Mouse (Mus musculus) midbrain, embryonic 11.5 days (tissue): ENCODE measurements around the gene Skint3. TPM values are rescaled to one million over a fixed set of nuclear protein-coding genes. Genes with fewer than 3 reads are reported as not detected.
"Not testable (repeated sequence)": the region's sequence is repeated elsewhere in the genome, so short reads cannot be mapped to it uniquely, and the experiment has no call there.

Source experiments
- ATAC-seq: fragments of 200-750 bp; cut with Nextera tagmentation; 2 replicates; pipeline ENCODE4 v1.8.0; 2017; ENCODE audit warnings: moderate TSS enrichment, moderate library complexity; ENCODE audit not compliant: low FRiP score
- DNase-seq: peaks from one replicate; pipeline ENCODE4 v3.0.0; 2015; ENCODE audit warnings: low spot score; ENCODE audit errors: missing footprints
- H3K27ac ChIP-seq: fragments of 300-500 bp; sonication (generic); 2 replicates; pipeline ENCODE4 v1.5.1; 2014; ENCODE audit warnings: low read depth, low read length
- H3K27me3 ChIP-seq: fragments of 300-500 bp; sonication (generic); 2 replicates; pipeline ENCODE4 v1.6.1; 2014; ENCODE audit warnings: mild to moderate bottlenecking, low read length, moderate library complexity, mixed read lengths; ENCODE audit not compliant: control insufficient read depth, insufficient read depth
- H3K36me3 ChIP-seq: fragments of 300-500 bp; sonication (generic); 2 replicates; pipeline ENCODE4 v1.6.1; 2014; ENCODE audit warnings: mild to moderate bottlenecking, low read length, moderate library complexity, mixed read lengths; ENCODE audit not compliant: control insufficient read depth, insufficient read depth
- H3K4me1 ChIP-seq: fragments of 300-500 bp; sonication (generic); 2 replicates; pipeline ENCODE4 v1.6.1; 2014; ENCODE audit warnings: low read length; ENCODE audit not compliant: control insufficient read depth, insufficient read depth
- H3K4me2 ChIP-seq: fragments of 300-500 bp; sonication (generic); 2 replicates; pipeline ENCODE4 v1.6.1; 2014; ENCODE audit warnings: mild to moderate bottlenecking, moderate library complexity
- H3K4me3 ChIP-seq: fragments of 300-500 bp; sonication (generic); 2 replicates; pipeline ENCODE4 v1.5.1; 2014; ENCODE audit warnings: low read depth, low read length
- H3K9ac ChIP-seq: fragments of 300-500 bp; sonication (generic); 2 replicates; pipeline ENCODE4 v1.6.1; 2014; ENCODE audit warnings: low read length
- H3K9me3 ChIP-seq: fragments of 300-500 bp; sonication (generic); 2 replicates; pipeline ENCODE4 v1.6.1; 2016; ENCODE audit warnings: low read length; ENCODE audit not compliant: control insufficient read depth
- WGBS: fragments of 180-500 bp; shearing (Covaris S2); extraction: QIAGEN DNeasy Blood & Tissue Kit; methylation state at CpG from one replicate; pipeline ENCODE4 v1.1.7; 2014; 5-methylcytosine and 5-hydroxymethylcytosine counted together
- polyA plus RNA-seq: library from polyadenylated mRNA; unstranded; fragments of >200 nt; fragmentation: Nextera tagmentation; extraction: Ambion mirVana; gene quantifications from 2 replicates; pipeline ENCODE4 v1.2.1, GENCODE M21; 2014

The Skint3 gene
- polyA plus RNA-seq, result not detected in 2 replicates

DNA sequence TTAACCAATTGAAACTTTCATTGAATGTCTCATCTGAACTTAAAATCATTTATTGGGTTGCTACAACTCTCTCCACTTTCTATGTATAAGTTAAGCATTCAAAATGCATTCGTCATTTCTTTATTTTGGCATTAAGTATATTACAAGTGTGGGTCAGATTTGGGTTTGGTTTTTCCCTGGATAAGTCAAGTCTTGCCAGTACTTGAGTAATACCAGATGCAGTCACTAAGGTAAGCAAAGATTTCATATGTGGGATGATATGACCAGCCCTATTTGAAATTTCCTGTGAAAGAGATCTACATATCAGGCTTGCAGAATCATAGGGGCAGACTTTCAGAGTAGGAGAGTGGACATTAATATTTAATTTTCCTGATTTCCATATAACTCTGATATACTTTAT is at the start of gene Skint3:
Skint3 (plus strand) TSS at position 301 of the 400 bp plus-strand sequence.
- Histone ChIP-seq H3K4me2 (no peak within 1 kb of the TSS), H3K9ac (no peak within 1 kb of the TSS), H3K27ac (no peak within 1 kb of the TSS), H3K36me3 (no peaks in the 10 kb centered on the region), H3K4me1 (no peaks in the 10 kb centered on the region), H3K9me3 (no peaks in the 10 kb centered on the region), H3K4me3 (no peak within 1 kb of the TSS), H3K27me3 (no peaks in the 10 kb centered on the region)
- no peak for DNase-seq
- ATAC-seq, result no peak
- WGBS, result 90% methylated on average over 1 of the region's 1 CpGs

DNA sequence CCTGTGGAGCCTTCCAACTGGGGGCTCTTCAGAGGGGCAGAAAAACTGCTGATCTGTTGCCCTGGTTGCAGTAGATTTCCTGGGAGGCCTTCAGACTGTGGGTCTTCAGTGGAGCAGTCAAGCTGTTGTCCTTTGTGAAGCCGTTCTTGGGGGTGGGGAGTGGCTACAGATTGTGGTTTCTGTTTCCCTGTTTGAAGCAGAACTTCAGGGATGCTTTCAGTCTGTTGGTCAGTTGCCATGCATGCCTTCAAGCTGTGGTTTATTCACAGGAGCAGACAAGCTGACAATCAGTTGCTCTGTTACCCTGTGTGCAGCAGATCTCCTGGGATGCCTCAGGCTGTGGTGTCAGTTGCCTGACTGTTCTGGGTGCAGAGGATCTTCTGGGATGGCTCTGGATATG is 11.4 kb downstream of the Skint3 start:
- Histone ChIP-seq H3K4me1 (no peaks in the 10 kb centered on the region), H3K4me2 (no peak overlapping the region), H3K27me3 (no peaks in the 10 kb centered on the region), H3K4me3 (no peak overlapping the region), H3K9me3 (no peaks in the 10 kb centered on the region), H3K36me3 (no peaks in the 10 kb centered on the region), H3K27ac (no peak overlapping the region), H3K9ac (no peak overlapping the region)
- WGBS, result 67% methylated on average over 1 of the region's 1 CpGs
- ATAC-seq, result no peak
- DNase-seq, result no peak

DNA sequence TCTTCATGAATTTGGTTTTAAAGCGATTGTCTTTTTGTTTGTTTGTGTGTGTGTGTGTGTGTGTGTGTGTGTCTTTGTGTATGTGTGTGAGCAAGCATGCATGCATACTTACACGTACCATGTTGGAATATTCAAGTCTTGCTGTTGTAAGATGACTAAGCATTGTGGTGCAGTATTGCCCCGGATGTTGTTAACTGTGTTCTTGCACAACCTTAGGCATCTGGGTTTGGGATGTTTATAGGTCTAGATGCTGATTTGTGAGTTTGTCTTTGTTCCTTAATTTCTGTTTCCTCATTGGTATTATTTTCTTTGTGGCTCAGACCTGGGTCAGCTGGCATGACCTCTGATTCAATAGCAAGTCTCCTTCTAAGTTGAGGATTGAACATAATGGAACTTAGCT is 11.9 kb downstream of the Skint3 start:
- H3K27me3 ChIP-seq, result no peaks in the 10 kb centered on the region
- ATAC-seq (no peak), DNase-seq (no peak)
- no peak overlapping the region for H3K4me3 ChIP-seq
- no peaks in the 10 kb centered on the region for H3K4me1 ChIP-seq
- no peak overlapping the region for H3K4me2 ChIP-seq
- H3K9ac ChIP-seq, result no peak overlapping the region
- no peaks in the 10 kb centered on the region; the same call in 1 of the 2 replicates for H3K9me3 ChIP-seq
- H3K27ac ChIP-seq, result no peak overlapping the region
- H3K36me3 ChIP-seq, result no peaks in the 10 kb centered on the region
- 89% methylated on average over 3 of the region's 3 CpGs for WGBS

DNA sequence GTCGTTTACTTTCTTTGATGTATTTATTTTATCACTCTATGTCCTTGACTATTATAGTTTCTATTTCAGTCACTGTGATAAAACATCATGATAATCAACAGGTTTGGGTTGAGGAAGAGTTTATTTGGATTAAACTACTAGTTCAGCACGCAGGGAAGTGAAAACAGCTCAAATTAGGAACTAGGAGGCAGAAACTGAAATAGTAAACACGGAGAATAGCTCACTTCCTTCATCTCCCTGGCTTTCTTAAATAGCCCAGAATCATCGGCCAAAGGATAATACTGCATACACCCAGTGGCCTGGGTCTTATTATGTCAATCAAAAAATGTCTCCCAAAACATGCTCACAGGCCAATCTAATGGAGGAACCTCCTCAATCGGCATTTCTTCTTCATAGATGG is 24.0 kb downstream of the Skint3 start:
- H3K4me3 ChIP-seq, result no peak overlapping the region
- no peaks in the 10 kb centered on the region for H3K4me1 ChIP-seq
- no peak for ATAC-seq
- no peak overlapping the region for H3K27ac ChIP-seq
- H3K27me3 ChIP-seq, result no peaks in the 10 kb centered on the region
- no peak overlapping the region for H3K9ac ChIP-seq
- 79% methylated on average over 5 of the region's 5 CpGs for WGBS
- no peak overlapping the region for H3K4me2 ChIP-seq
- no peak for DNase-seq
- H3K9me3 ChIP-seq, result no peaks in the 10 kb centered on the region
- no peaks in the 10 kb centered on the region for H3K36me3 ChIP-seq

DNA sequence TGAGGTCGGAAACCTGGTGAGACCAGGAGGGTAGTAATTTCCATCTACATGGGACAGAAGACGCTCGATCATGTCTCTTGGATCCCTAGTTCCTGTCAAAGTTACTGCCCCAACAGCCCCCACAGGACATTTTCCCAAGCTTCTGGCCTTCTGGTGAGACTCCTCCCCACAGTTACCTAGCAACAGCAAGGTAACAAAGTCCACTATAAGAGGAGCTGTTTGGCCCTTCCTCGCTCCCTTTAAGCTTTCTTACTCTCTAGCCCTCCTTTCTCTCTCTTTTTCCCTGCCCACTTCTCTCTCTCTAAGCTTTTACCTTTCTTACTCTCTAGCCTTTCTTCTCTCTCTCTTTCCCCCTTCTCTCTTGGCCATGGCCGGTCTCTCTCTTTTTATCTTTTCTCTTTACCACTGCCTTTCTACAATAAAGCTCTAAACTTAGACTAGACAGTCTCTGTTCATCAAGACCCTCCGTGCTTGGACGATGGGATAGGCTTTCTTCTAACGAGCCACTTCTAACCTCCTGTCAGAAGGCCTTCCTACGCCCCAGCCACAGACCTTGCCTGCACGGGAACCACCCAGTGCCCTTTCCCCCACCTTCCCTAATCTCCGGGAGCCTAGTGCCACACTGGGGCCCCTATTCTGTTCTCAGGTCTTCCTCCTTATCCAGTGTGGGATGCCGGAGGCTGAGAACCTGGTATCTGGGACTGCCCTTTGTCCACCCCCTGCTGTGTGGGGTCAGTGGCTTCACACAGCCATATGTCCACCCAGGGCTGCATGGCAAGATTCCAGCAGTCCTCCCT is 55.3 kb downstream of the Skint3 start:
- Histone ChIP-seq H3K27ac (no peak overlapping the region), H3K4me1 (no peaks in the 10 kb centered on the region), H3K27me3 (no peaks in the 10 kb centered on the region), H3K9me3 (no peaks in the 10 kb centered on the region; the same call in 1 of the 2 replicates), H3K4me3 (no peak overlapping the region), H3K9ac (no peak overlapping the region), H3K4me2 (no peak overlapping the region), H3K36me3 (no peaks in the 10 kb centered on the region)
- WGBS, result 80% methylated on average over 12 of the region's 12 CpGs
- DNase-seq, result no peak
- ATAC-seq, result no peak

DNA sequence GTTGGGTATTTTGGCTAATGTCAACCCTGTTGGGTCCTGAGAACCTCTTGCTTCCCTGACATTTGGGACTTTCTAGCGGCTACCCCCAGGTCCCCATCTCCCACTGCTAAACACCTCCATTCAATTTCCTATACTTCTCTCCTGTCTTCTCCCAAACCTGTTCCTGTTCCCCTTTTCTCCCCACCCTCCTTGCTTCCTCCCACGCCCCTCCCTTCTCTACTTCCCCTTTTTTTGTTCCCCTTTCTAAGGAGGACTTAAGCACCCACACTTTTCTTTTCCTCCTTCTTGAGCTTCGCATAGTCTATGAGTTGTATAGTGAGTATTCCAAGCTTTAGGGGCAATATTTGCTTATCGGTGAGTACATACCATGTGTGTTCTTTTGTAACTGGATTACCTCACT is 56.4 kb downstream of the Skint3 start:
- 87% methylated on average over 4 of the region's 4 CpGs for WGBS

DNA sequence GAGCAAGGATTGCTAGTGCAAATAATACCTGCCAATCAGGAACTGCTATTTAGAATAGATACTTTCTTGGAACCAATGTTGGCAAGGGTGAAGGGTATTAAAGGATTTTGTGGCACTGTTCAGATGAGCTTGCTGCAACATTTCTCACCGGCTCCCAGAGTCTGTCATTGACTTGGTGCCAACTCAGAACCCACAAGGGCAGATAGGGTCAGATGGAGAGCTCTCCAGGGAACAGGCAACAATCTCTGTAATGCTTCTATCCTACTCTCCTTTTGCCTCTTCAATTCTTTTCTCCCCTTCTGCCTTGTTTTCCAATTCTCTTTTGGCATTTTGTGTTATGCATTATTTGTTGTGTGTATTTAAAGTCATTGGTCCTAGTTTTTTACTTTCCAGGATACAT is 70.3 kb downstream of the Skint3 start:
- no peaks in the 10 kb centered on the region for H3K27me3 ChIP-seq
- no peak for DNase-seq
- no peaks in the 10 kb centered on the region; the same call in 1 of the 2 replicates for H3K9me3 ChIP-seq
- 79% methylated on average over 1 of the region's 1 CpGs for WGBS
- H3K4me2 ChIP-seq, result no peak overlapping the region
- H3K9ac ChIP-seq, result no peak overlapping the region
- H3K36me3 ChIP-seq, result no peaks in the 10 kb centered on the region
- no peak overlapping the region for H3K4me3 ChIP-seq
- no peaks in the 10 kb centered on the region for H3K4me1 ChIP-seq
- no peak overlapping the region for H3K27ac ChIP-seq
- ATAC-seq, result no peak

More for the DNA sequence above, 56.4 kb downstream of the Skint3 start:
- Histone ChIP-seq H3K9ac (no peak overlapping the region), H3K9me3 (no peaks in the 10 kb centered on the region; the same call in 1 of the 2 replicates), H3K4me1 (no peaks in the 10 kb centered on the region), H3K4me2 (no peak overlapping the region), H3K27ac (no peak overlapping the region), H3K27me3 (no peaks in the 10 kb centered on the region), H3K36me3 (no peaks in the 10 kb centered on the region), H3K4me3 (no peak overlapping the region)
- ATAC-seq (no peak), DNase-seq (no peak)

DNA sequence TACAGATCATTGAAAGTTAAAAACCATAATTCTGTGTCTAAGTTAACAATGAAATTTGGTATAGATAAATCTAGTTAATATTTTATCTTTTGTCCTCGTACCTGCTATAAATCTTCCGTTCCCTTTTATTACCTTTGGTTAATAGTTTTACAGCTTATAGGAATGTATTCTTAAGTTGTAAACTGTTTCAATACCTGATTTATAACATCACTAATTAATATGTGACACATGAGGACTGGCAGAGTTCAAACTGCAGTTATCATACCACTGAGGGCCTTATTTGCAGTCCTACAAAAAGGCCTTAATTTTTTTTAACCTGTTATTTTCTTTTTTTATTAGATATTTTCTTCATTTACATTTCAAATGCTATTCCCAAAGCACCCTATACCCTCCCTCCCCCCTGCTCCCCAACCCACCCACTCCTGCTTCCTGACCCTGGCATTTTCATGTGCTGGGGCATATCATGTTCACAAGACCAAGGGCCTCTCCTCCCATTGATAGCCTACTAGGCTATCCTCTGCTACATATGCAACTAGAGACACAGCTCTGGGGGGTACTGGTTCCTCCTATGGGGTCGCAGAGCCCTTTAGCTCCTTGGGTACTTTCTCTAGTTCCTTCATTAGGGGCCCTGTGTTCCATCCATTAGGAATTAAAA is 70.9 kb downstream of the Skint3 start:
- no peak overlapping the region for H3K4me2 ChIP-seq

DNA sequence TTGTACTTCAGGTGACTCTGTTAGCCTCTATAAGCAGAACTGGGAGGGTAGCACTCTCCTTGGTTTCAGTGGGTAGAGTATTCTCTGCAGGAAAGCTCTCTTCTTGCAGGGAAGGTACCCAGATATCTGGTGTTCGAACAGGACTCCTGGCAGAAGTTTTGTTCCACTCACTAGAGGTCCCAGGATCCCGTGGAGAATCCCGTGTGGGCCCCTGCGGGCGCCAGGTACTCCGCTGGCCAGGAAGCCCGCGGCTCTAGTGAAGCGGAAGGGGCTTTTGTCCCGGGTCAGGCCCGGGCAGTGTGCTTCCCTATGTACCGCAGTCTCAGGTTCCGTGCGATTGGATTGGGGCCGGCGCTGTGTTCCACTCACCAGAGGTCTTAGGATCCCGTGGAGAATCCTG is 117.1 kb downstream of the Skint3 start:
- H3K4me2 ChIP-seq, H3K9me3 ChIP-seq, H3K36me3 ChIP-seq, H3K4me3 ChIP-seq, DNase-seq, H3K27me3 ChIP-seq, ATAC-seq, H3K4me1 ChIP-seq, H3K9ac ChIP-seq, H3K27ac ChIP-seq: not testable (repeated sequence)
- WGBS, result 94% methylated on average over 15 of the region's 17 CpGs

More for the DNA sequence above, 70.9 kb downstream of the Skint3 start:
- Histone ChIP-seq H3K27ac (no peak overlapping the region), H3K9ac (no peak overlapping the region), H3K4me3 (no peak overlapping the region), H3K36me3 (no peaks in the 10 kb centered on the region), H3K9me3 (no peaks in the 10 kb centered on the region; the same call in 1 of the 2 replicates), H3K4me1 (no peaks in the 10 kb centered on the region), H3K27me3 (no peaks in the 10 kb centered on the region)
- ATAC-seq, result no peak
- no peak for DNase-seq
- WGBS, result 78% methylated on average over 3 of the region's 3 CpGs
